In genomic region chr1:82793110-82793509, GRCm38 (mm10) we compare ENCODE assay signal across 32 mouse cellular contexts. TPM values are rescaled to one million over a fixed set of nuclear protein-coding genes. Genes with fewer than 3 reads are reported as not detected.
DNase-seq lines count a peak whose midpoint lies in the region; TF ChIP-seq lines count a peak whose summit lies in the region.
"Had no signal": no experiment of that assay in that cellular context is flagged by ENCODE, and none has a peak within 500 bp of the region (broad histone marks: within the 10 kb centered on the region; RNA-seq: fewer than 3 reads in every experiment).

No protein-coding gene starts in this region.

- intact Hi-C loops in left cerebral cortex, postnatal 14 days (cut with DNase I), result no loop called here

- H3K4me1 ChIP-seq in bone marrow macrophage, adult 2 months (ENCODE audit: control insufficient read depth, insufficient read depth, low read length), result peaks cover 51% of the 10 kb centered on the region
- H3K4me1 ChIP-seq: hindbrain, embryonic 12.5 days; hindbrain, embryonic 15.5 days had no signal

- DNase-seq in 3134 (ENCODE audit: extremely low read depth, insufficient read length, low spot score) (peak; percentile 51), 416B (ENCODE audit: low read depth) (peak; percentile 52)
- no peak for DNase-seq in left cerebral cortex, postnatal 14 days (ENCODE audit: low spot score in 2 of 2)
- DNase-seq in lung, postnatal 14 days, result no peak
- no peak for DNase-seq in right cerebral cortex, postnatal 10 days (ENCODE audit: low spot score in 2 of 2)
- DNase-seq: adrenal gland, adult 8-10 months; adrenal gland, postnatal 25 days; B cell, adult 2 months; cerebellum, adult 18-20 months; cerebellum, adult 9-10 months; forebrain, postnatal 0 days; gastrocnemius, postnatal 25 days; heart, adult 18-20 months; heart, postnatal 14 days; heart, postnatal 4 days had no signal

- no peak for TF ChIP-seq POLR2A in bone marrow macrophage, adult 2 months (IDR thresholded peaks at IDR 0.05; ENCODE audit: borderline replicate concordance, low read depth, low read length)

- H3K27ac ChIP-seq in bone marrow macrophage, adult 2 months (ENCODE audit: insufficient read depth, low read depth, low read length), result peak overlapping the region; percentile 69
- H3K27ac ChIP-seq: heart, embryonic 13.5 days; hindbrain, embryonic 12.5 days; hindbrain, embryonic 15.5 days had no signal

- H3K4me3 ChIP-seq in bone marrow macrophage, adult 2 months (ENCODE audit: insufficient read depth, low read length), result no peak overlapping the region
- H3K4me3 ChIP-seq: heart, embryonic 13.5 days; hindbrain, embryonic 12.5 days; hindbrain, embryonic 15.5 days had no signal

- TF ChIP-seq CTCF in bone marrow macrophage, adult 2 months (IDR thresholded peaks at IDR 0.05; ENCODE audit: low read depth, low read length), result no peak

RNA-seq across cellular contexts. Expression of gene Gm47791, which starts 22.1 kb away (rescaled TPM):
- polyA plus RNA-seq in bone marrow macrophage, adult 2 months (2012; ENCODE audit: insufficient read depth, insufficient read length, missing spikeins), result not detected in 2 replicates
- total RNA-seq in left cerebral cortex, postnatal 14 days (2021), result not detected
- total RNA-seq: adrenal gland, adult 8-10 months; adrenal gland, postnatal 25 days; forebrain, postnatal 0 days; gastrocnemius, adult 8-10 months; gastrocnemius, postnatal 25 days; heart, adult 18-20 months; heart, postnatal 14 days; heart, postnatal 4 days; MEL had no signal
- polyA plus RNA-seq: activated CD4-positive, CD25-positive, alpha-beta regulatory T cell, adult 4 months; CD4-positive, CD25-positive, alpha-beta regulatory T cell, adult 4 months; embryonic facial prominence, embryonic 11.5 days; embryonic facial prominence, embryonic 14.5 days; forebrain, embryonic 11.5 days; forebrain, embryonic 14.5 days; forebrain, postnatal 0 days; frontal cortex, adult 2 months; gonadal fat pad, adult 2 months; heart, embryonic 13.5 days; heart, embryonic 16.5 days; hindbrain, embryonic 12.5 days; hindbrain, embryonic 15.5 days; intestine, embryonic 14.5 days; intestine, postnatal 0 days had no signal

RNA-seq across cellular contexts. Expression of gene Tm4sf20, which starts 24.8 kb away (rescaled TPM):
- polyA plus RNA-seq in bone marrow macrophage, adult 2 months (2012; ENCODE audit: insufficient read depth, insufficient read length, missing spikeins), result not detected in 2 replicates
- total RNA-seq in left cerebral cortex, postnatal 14 days (2021), result not detected
- total RNA-seq: adrenal gland, adult 8-10 months; adrenal gland, postnatal 25 days; forebrain, postnatal 0 days; gastrocnemius, adult 8-10 months; gastrocnemius, postnatal 25 days; heart, adult 18-20 months; heart, postnatal 14 days; heart, postnatal 4 days; MEL had no signal
- polyA plus RNA-seq: embryonic facial prominence, embryonic 11.5 days; forebrain, embryonic 14.5 days; forebrain, postnatal 0 days; frontal cortex, adult 2 months; gonadal fat pad, adult 2 months; heart, embryonic 13.5 days; hindbrain, embryonic 12.5 days; hindbrain, embryonic 15.5 days had no signal

RNA-seq across cellular contexts. Expression of gene Agfg1, which starts 46.2 kb away (rescaled TPM):
- 31.8 and 38.3 TPM in 2 replicates for polyA plus RNA-seq in bone marrow macrophage, adult 2 months (2012; ENCODE audit: insufficient read depth, insufficient read length, missing spikeins)
- total RNA-seq in left cerebral cortex, postnatal 14 days (2021), result 10 to 100 TPM; 81.8 to 90.3 TPM

Comparison
In these comparisons a context has a peak if more than half of its experiments do, and no peak if none do; other contexts are left out.
1. DNase-seq: peak in 3134 (single experiment) and 416B (single experiment); none in left cerebral cortex, postnatal 14 days (0 of 2), lung, postnatal 14 days (single experiment) and right cerebral cortex, postnatal 10 days (0 of 2).